Mouse (Mus musculus) heart, postnatal 10 days (tissue): ENCODE data around the gene Acp7. TPM values are rescaled to one million over a fixed set of nuclear protein-coding genes. Genes with fewer than 3 reads are reported as not detected.
"Not testable (repeated sequence)": the region's sequence is repeated elsewhere in the genome, so short reads cannot be mapped to it uniquely, and the experiment has no call there.

Experiments used
- DNase-seq, 2 experiments: peaks; one replicate each; pipeline ENCODE4 v3.0.0; 2021
- intact Hi-C: fragments of 180-260 bp; cut with DNase I; formaldehyde crosslinking; loops from one replicate; pipeline ENCODE4 v1.15.1; 2025
- total RNA-seq, 2 experiments: library from RNA; stranded (reverse); gene quantifications; 2 replicates each; pipeline ENCODE4 v1.2.3; 2021

Acp7 gene
- total RNA-seq = not detected

- no peak for DNase-seq
- intact Hi-C loops = loop anchor here (10.0 kb wide), 1 partner anchor 454 kb away; no protein-coding TSS in a partner anchor
Observed at GRCm38 (mm10) chr7:28631073-28631472, at the start of gene Acp7. Acp7 (minus strand) TSS chr7:28631332.

GRCm38 (mm10) chr7:28677624-28678023 is 46.5 kb upstream of the Acp7 start:
- no peak for DNase-seq
- intact Hi-C loops = no loop called here

- intact Hi-C loops = no loop called here
- no peak for DNase-seq
Observed at GRCm38 (mm10) chr7:28676811-28677541, 45.8 kb upstream of the Acp7 start.

- intact Hi-C loops = no loop called here
- peak; percentile 23 to 40 for DNase-seq
Observed at GRCm38 (mm10) chr7:28675746-28676145, 44.6 kb upstream of the Acp7 start.

- DNase-seq = no peak
- intact Hi-C loops = no loop called here
Observed at GRCm38 (mm10) chr7:28674994-28675393, 43.9 kb upstream of the Acp7 start.

- DNase-seq, intact Hi-C loops: not testable (repeated sequence)
Observed at GRCm38 (mm10) chr7:28672786-28673185, 41.7 kb upstream of the Acp7 start.

GRCm38 (mm10) chr7:28672276-28672675 is 41.1 kb upstream of the Acp7 start:
- intact Hi-C loops = no loop called here
- no peak for DNase-seq

GRCm38 (mm10) chr7:28671172-28671571 is 40.0 kb upstream of the Acp7 start:
- intact Hi-C loops = no loop called here
- peak in 1 of 2 experiments; percentile 3 for DNase-seq

GRCm38 (mm10) chr7:28665620-28666579 is 34.8 kb upstream of the Acp7 start:
- intact Hi-C loops = no loop called here
- no peak for DNase-seq

GRCm38 (mm10) chr7:28656430-28656829 is 25.3 kb upstream of the Acp7 start:
- no peak for DNase-seq
- intact Hi-C loops = no loop called here

GRCm38 (mm10) chr7:28651157-28651556 is 20.0 kb upstream of the Acp7 start:
- no peak for DNase-seq
- intact Hi-C loops = no loop called here

GRCm38 (mm10) chr7:28647016-28647415 is 15.9 kb upstream of the Acp7 start:
- no peak for DNase-seq
- intact Hi-C loops = no loop called here

- DNase-seq = no peak
- intact Hi-C loops = no loop called here
Observed at GRCm38 (mm10) chr7:28645947-28646475, 14.9 kb upstream of the Acp7 start.

GRCm38 (mm10) chr7:28645366-28645765 is 14.2 kb upstream of the Acp7 start:
- no peak for DNase-seq
- intact Hi-C loops = no loop called here

- DNase-seq = no peak
- intact Hi-C loops = no loop called here
Observed at GRCm38 (mm10) chr7:28641546-28641945, 10.4 kb upstream of the Acp7 start.

GRCm38 (mm10) chr7:28637511-28637910 is 6.4 kb upstream of the Acp7 start:
- DNase-seq = peak; percentile 1 to 3
- intact Hi-C loops = loop anchor here (10.0 kb wide), 1 partner anchor 447 kb away; no protein-coding TSS in a partner anchor

- no peak for DNase-seq
- intact Hi-C loops = loop anchor here (10.0 kb wide), 1 partner anchor 451 kb away; no protein-coding TSS in a partner anchor
Observed at GRCm38 (mm10) chr7:28634128-28634527, 3.0 kb upstream of the Acp7 start.

GRCm38 (mm10) chr7:28624791-28625190 is 6.3 kb downstream of the Acp7 start:
- DNase-seq = no peak
- intact Hi-C loops = no loop called here

- intact Hi-C loops = no loop called here
- no peak for DNase-seq
Observed at GRCm38 (mm10) chr7:28619098-28619715, 11.9 kb downstream of the Acp7 start.

GRCm38 (mm10) chr7:28605951-28606350 is 25.2 kb downstream of the Acp7 start:
- DNase-seq = no peak
- intact Hi-C loops = no loop called here

GRCm38 (mm10) chr7:28603788-28604187 is 27.3 kb downstream of the Acp7 start:
- intact Hi-C loops = loop anchor here (5.0 kb wide), 2 partner anchors 71 to 124 kb away; no protein-coding TSS in a partner anchor

More at GRCm38 (mm10) chr7:28603788-28604187, 27.3 kb downstream of the Acp7 start:
- not testable (repeated sequence) for DNase-seq
